Mouse (Mus musculus) erythroid progenitor cell, adult 5-6 weeks (primary cell): Measurements from ENCODE around the gene Taar9. TPM values are rescaled to one million over a fixed set of nuclear protein-coding genes. Genes with fewer than 3 reads are reported as not detected.
"Not testable (repeated sequence)": the region's sequence is repeated elsewhere in the genome, so short reads cannot be mapped to it uniquely, and the experiment has no call there.

Experiments used
- ATAC-seq: replicated peaks from 2 replicates; pipeline ENCODE4 v1.8.0; 2016; ENCODE audit warnings: moderate number of reproducible peaks, mild to moderate bottlenecking, moderate TSS enrichment, inconsistent platforms; ENCODE audit not compliant: poor library complexity, low FRiP score, severe bottlenecking
- total RNA-seq, 2 experiments: library from RNA; stranded (forward) in 1 of 2; stranded (reverse) in 1 of 2; fragments of 150-400 nt in 1 of 2; fragments of 186-747, 209-891 nt in 1 of 2; gene quantifications; 2 replicates each; pipeline versions ENCODE4 v1.2.3 to v1.2.4; 2015 to 2017; ENCODE audit warnings: low replicate concordance in 2 of 2

The Taar9 gene
- total RNA-seq, 2 experiments from 2014 or later: not detected

GRCm38 (mm10) chr10:24085936-24086335 lies 23.4 kb downstream of the Taar9 start:
- ATAC-seq: no peak

GRCm38 (mm10) chr10:24080166-24080565 lies 29.2 kb downstream of the Taar9 start:
- ATAC-seq: peak; percentile 63

GRCm38 (mm10) chr10:24076200-24076599 lies 33.1 kb downstream of the Taar9 start, which contains the start of gene Taar8a:
Gene Taar8a (plus strand): TSS chr10:24076500.
- ATAC-seq: not testable (repeated sequence)

- not testable (repeated sequence) for ATAC-seq
Measured at GRCm38 (mm10) chr10:24074751-24075150, 34.6 kb downstream of the Taar9 start.

- ATAC-seq: no peak
Measured at GRCm38 (mm10) chr10:24058986-24059385, 50.3 kb downstream of the Taar9 start.

Other genes with a start within 250 kb of the Taar9 start
- gene Vnn1, start 214.8 kb downstream of the Taar9 start, total RNA-seq (2015; ENCODE audit: low replicate concordance): not detected in 2 replicates
- not detected in 2 replicates for gene Vnn1, start 214.8 kb downstream of the Taar9 start, total RNA-seq (2017; ENCODE audit: low replicate concordance)
- not detected in 2 replicates for gene Taar1, start 189.2 kb downstream of the Taar9 start, total RNA-seq (2015; ENCODE audit: low replicate concordance)
- not detected in 2 replicates for gene Taar1, start 189.2 kb downstream of the Taar9 start, total RNA-seq (2017; ENCODE audit: low replicate concordance)
- not detected in 2 replicates for gene Taar2, start 171.0 kb downstream of the Taar9 start, total RNA-seq (2015; ENCODE audit: low replicate concordance)
- not detected in 2 replicates for gene Taar2, start 171.0 kb downstream of the Taar9 start, total RNA-seq (2017; ENCODE audit: low replicate concordance)
- not detected in 2 replicates for gene Taar3, start 160.0 kb downstream of the Taar9 start, total RNA-seq (2015; ENCODE audit: low replicate concordance)
- gene Taar3, start 160.0 kb downstream of the Taar9 start, total RNA-seq (2017; ENCODE audit: low replicate concordance): not detected in 2 replicates
- not detected in 2 replicates for gene Taar4, start 149.0 kb downstream of the Taar9 start, total RNA-seq (2015; ENCODE audit: low replicate concordance)
- gene Taar4, start 149.0 kb downstream of the Taar9 start, total RNA-seq (2017; ENCODE audit: low replicate concordance): not detected in 2 replicates
- gene Taar5, start 138.8 kb downstream of the Taar9 start, total RNA-seq (2015; ENCODE audit: low replicate concordance): not detected in 2 replicates
- gene Taar5, start 138.8 kb downstream of the Taar9 start, total RNA-seq (2017; ENCODE audit: low replicate concordance): not detected in 2 replicates
- not detected in 2 replicates for gene Taar6, start 123.9 kb downstream of the Taar9 start, total RNA-seq (2015; ENCODE audit: low replicate concordance)
- gene Taar6, start 123.9 kb downstream of the Taar9 start, total RNA-seq (2017; ENCODE audit: low replicate concordance): not detected in 2 replicates
- not detected in 2 replicates for gene Taar7a, start 116.1 kb downstream of the Taar9 start, total RNA-seq (2015; ENCODE audit: low replicate concordance)
- not detected in 2 replicates for gene Taar7a, start 116.1 kb downstream of the Taar9 start, total RNA-seq (2017; ENCODE audit: low replicate concordance)
- gene Taar7b, start 109.6 kb downstream of the Taar9 start, total RNA-seq (2015; ENCODE audit: low replicate concordance): not detected in 2 replicates
- not detected in 2 replicates for gene Taar7b, start 109.6 kb downstream of the Taar9 start, total RNA-seq (2017; ENCODE audit: low replicate concordance)
- gene Taar7d, start 82.3 kb downstream of the Taar9 start, total RNA-seq (2015; ENCODE audit: low replicate concordance): not detected in 2 replicates
- not detected in 2 replicates for gene Taar7d, start 82.3 kb downstream of the Taar9 start, total RNA-seq (2017; ENCODE audit: low replicate concordance)
- not detected in 2 replicates for gene Taar7e, start 71.9 kb downstream of the Taar9 start, total RNA-seq (2015; ENCODE audit: low replicate concordance)
- gene Taar7e, start 71.9 kb downstream of the Taar9 start, total RNA-seq (2017; ENCODE audit: low replicate concordance): not detected in 2 replicates
- gene Taar7f, start 60.0 kb downstream of the Taar9 start, total RNA-seq (2015; ENCODE audit: low replicate concordance): not detected in 2 replicates
- gene Taar7f, start 60.0 kb downstream of the Taar9 start, total RNA-seq (2017; ENCODE audit: low replicate concordance): not detected in 2 replicates
- not detected in 2 replicates for gene Taar8a, start 33.0 kb downstream of the Taar9 start, total RNA-seq (2015; ENCODE audit: low replicate concordance)
- gene Taar8a, start 33.0 kb downstream of the Taar9 start, total RNA-seq (2017; ENCODE audit: low replicate concordance): not detected in 2 replicates
- not detected in 2 replicates for gene Taar8b, start 17.2 kb downstream of the Taar9 start, total RNA-seq (2015; ENCODE audit: low replicate concordance)
- gene Taar8b, start 17.2 kb downstream of the Taar9 start, total RNA-seq (2017; ENCODE audit: low replicate concordance): not detected in 2 replicates
- not detected in 2 replicates for gene Taar8c, start 7.6 kb downstream of the Taar9 start, total RNA-seq (2015; ENCODE audit: low replicate concordance)
- gene Taar8c, start 7.6 kb downstream of the Taar9 start, total RNA-seq (2017; ENCODE audit: low replicate concordance): not detected in 2 replicates
- gene Stx7, start 39.8 kb upstream of the Taar9 start, total RNA-seq (2015; ENCODE audit: low replicate concordance): 10.8 and 21.4 TPM in 2 replicates
- gene Stx7, start 39.8 kb upstream of the Taar9 start, total RNA-seq (2017; ENCODE audit: low replicate concordance): 30.8 and 35.2 TPM in 2 replicates
- not detected in 2 replicates for gene Moxd1, start 114.0 kb upstream of the Taar9 start, total RNA-seq (2015; ENCODE audit: low replicate concordance)
- not detected in 2 replicates for gene Moxd1, start 114.0 kb upstream of the Taar9 start, total RNA-seq (2017; ENCODE audit: low replicate concordance)